Mouse (Mus musculus) ES-Bruce4 (cell line): ENCODE data around the gene Rhov. TPM values are rescaled to one million over a fixed set of nuclear protein-coding genes. Genes with fewer than 3 reads are reported as not detected.

Experiments used
- H3K27ac ChIP-seq: 2 replicates; pipeline ENCODE4 v1.5.1; 2012; ENCODE audit warnings: low read length, inconsistent platforms; ENCODE audit not compliant: insufficient read depth
- H3K27me3 ChIP-seq: 2 replicates; pipeline ENCODE4 v1.6.1; 2012; ENCODE audit warnings: mild to moderate bottlenecking, low read length, inconsistent platforms; ENCODE audit not compliant: control insufficient read depth, poor library complexity, insufficient read depth, severe bottlenecking
- H3K36me3 ChIP-seq: 2 replicates; pipeline ENCODE4 v1.6.1; 2012; ENCODE audit warnings: inconsistent platforms, mild to moderate bottlenecking, low read length, moderate library complexity; ENCODE audit not compliant: control insufficient read depth, poor library complexity, insufficient read depth, severe bottlenecking
- H3K4me1 ChIP-seq: one replicate; pipeline ENCODE4 v1.8.1; 2011; ENCODE audit warnings: low read length; ENCODE audit not compliant: control insufficient read depth, insufficient read depth
- H3K4me3 ChIP-seq: 2 replicates; pipeline ENCODE4 v1.5.1; 2011; ENCODE audit warnings: low read depth, mild to moderate bottlenecking, low read length
- H3K9ac ChIP-seq: 2 replicates; pipeline ENCODE4 v1.6.1; 2012; ENCODE audit warnings: low read depth, mild to moderate bottlenecking, inconsistent platforms; ENCODE audit not compliant: poor library complexity, severe bottlenecking
- H3K9me3 ChIP-seq: replicated peaks from 2 replicates; pipeline ENCODE4 v1.6.1; 2012; ENCODE audit warnings: mild to moderate bottlenecking, low read length, inconsistent platforms; ENCODE audit not compliant: control insufficient read depth, poor library complexity, insufficient read depth, severe bottlenecking
- CTCF ChIP-seq: IDR thresholded peaks from one replicate; pipeline ENCODE4 v1.8.1; 2011; ENCODE audit warnings: low read depth, low read length
- EP300 ChIP-seq: IDR thresholded peaks from 2 replicates; pipeline ENCODE4 v1.6.1; 2011; ENCODE audit warnings: low read depth, low read length; ENCODE audit not compliant: insufficient read depth
- POLR2A ChIP-seq: IDR thresholded peaks from one replicate; pipeline ENCODE4 v1.8.1; 2011; ENCODE audit warnings: low read length; ENCODE audit not compliant: insufficient read depth
- polyA plus RNA-seq: library from polyadenylated mRNA; stranded (reverse); fragments of >200 nt; gene quantifications from 2 replicates; pipeline ENCODE4 v1.2.4, GENCODE M21; 2011; ENCODE audit warnings: low read depth; ENCODE audit not compliant: missing spikeins, insufficient read depth, insufficient read length

Gene Rhov
- polyA plus RNA-seq, 1 experiment = 0.36 TPM

DNA sequence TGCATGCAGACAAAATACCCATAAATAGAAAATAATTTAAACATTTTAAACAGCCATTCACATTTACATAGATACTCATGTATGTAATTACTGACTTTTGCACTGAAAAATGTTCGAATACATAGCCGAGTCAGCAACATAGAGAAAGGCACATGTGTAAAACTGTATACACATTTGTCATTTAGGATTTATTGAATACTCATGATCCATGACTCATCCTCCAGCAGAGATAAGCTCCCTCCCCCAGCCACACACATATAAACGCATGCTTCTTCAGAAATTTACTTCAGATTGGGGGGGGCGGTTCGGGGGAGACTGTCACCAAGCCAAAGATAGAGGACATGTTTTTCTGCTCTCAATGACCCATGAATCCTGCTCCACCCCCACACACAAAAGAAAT lies 7.3 kb downstream of the Rhov start:
- Histone ChIP-seq H3K4me3 (no peak overlapping the region), H3K36me3 (no peaks in the 10 kb centered on the region), H3K9ac (no peak overlapping the region), H3K9me3 (no peaks in the 10 kb centered on the region), H3K27me3 (no peaks in the 10 kb centered on the region), H3K4me1 (peaks cover 2% of the 10 kb centered on the region), H3K27ac (no peak overlapping the region)
- TF ChIP-seq POLR2A = no peak
- no peak for TF ChIP-seq CTCF
- TF ChIP-seq EP300 = no peak

- TF ChIP-seq CTCF (no peak), EP300 (no peak), POLR2A (no peak)
- no peak overlapping the region for H3K9ac ChIP-seq
- H3K27me3 ChIP-seq = no peaks in the 10 kb centered on the region
- no peak overlapping the region for H3K4me3 ChIP-seq
- no peak overlapping the region for H3K27ac ChIP-seq
- no peaks in the 10 kb centered on the region for H3K36me3 ChIP-seq
- no peaks in the 10 kb centered on the region for H3K9me3 ChIP-seq
- H3K4me1 ChIP-seq = peaks cover 2% of the 10 kb centered on the region
These were observed 8.1 kb downstream of the Rhov start for GRCm38 (mm10) chr2:119262978-119263377.

DNA sequence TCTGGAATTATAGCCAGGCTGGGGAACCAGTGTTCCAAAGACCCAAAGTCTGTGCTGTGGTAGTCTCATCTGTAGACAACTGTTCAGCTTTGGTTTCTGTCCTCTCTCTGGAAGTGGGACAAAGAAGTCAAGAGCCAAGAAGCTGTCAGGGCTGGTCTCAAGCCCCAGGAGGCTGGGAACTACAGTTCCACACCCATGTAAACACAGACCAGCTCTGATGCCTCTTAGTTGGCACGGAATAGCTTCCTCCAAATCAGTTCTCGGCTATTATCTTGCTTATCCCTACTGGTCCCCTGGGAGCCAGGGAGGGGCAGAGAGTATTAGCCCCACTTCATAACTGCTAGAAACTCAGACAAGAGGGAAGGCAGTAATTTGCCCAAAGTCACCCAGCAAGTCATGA lies 9.7 kb downstream of the Rhov start:
- no peaks in the 10 kb centered on the region for H3K27me3 ChIP-seq
- H3K4me3 ChIP-seq = no peak overlapping the region
- H3K4me1 ChIP-seq = peaks cover 2% of the 10 kb centered on the region
- H3K36me3 ChIP-seq = no peaks in the 10 kb centered on the region
- no peak overlapping the region for H3K27ac ChIP-seq
- H3K9me3 ChIP-seq = no peaks in the 10 kb centered on the region
- TF ChIP-seq CTCF (no peak), EP300 (no peak), POLR2A (no peak)
- no peak overlapping the region for H3K9ac ChIP-seq

GRCm38 (mm10) chr2:119260518-119260917 lies 10.6 kb downstream of the Rhov start:
- H3K4me1 ChIP-seq = peaks cover 2% of the 10 kb centered on the region
- TF ChIP-seq CTCF (no peak), POLR2A (no peak), EP300 (no peak)
- no peak overlapping the region for H3K4me3 ChIP-seq
- H3K27me3 ChIP-seq = no peaks in the 10 kb centered on the region
- no peak overlapping the region for H3K27ac ChIP-seq
- H3K36me3 ChIP-seq = no peaks in the 10 kb centered on the region
- H3K9me3 ChIP-seq = no peaks in the 10 kb centered on the region
- no peak overlapping the region for H3K9ac ChIP-seq

- Histone ChIP-seq H3K9ac (no peak overlapping the region), H3K4me3 (no peak overlapping the region), H3K36me3 (no peaks in the 10 kb centered on the region)
These were observed 16.1 kb downstream of the Rhov start for GRCm38 (mm10) chr2:119254976-119255375.

GRCm38 (mm10) chr2:119250826-119251478 lies 20.1 kb downstream of the Rhov start:
- Histone ChIP-seq H3K27ac (peak overlapping the region; percentile 29; the same call in 1 of the 2 replicates), H3K27me3 (no peaks in the 10 kb centered on the region), H3K9me3 (no peaks in the 10 kb centered on the region), H3K4me3 (peak overlapping the region; percentile 43), H3K9ac (peak overlapping the region; percentile 27; the same call in 1 of the 2 replicates), H3K4me1 (no peaks in the 10 kb centered on the region), H3K36me3 (peaks cover 19% of the 10 kb centered on the region)
- TF ChIP-seq POLR2A (no peak), EP300 (no peak), CTCF (peak; percentile 96)

More at GRCm38 (mm10) chr2:119254976-119255375, 16.1 kb downstream of the Rhov start:
- H3K4me1 ChIP-seq = no peaks in the 10 kb centered on the region
- TF ChIP-seq POLR2A = no peak
- TF ChIP-seq CTCF = no peak
- no peak for TF ChIP-seq EP300
- no peak overlapping the region for H3K27ac ChIP-seq
- no peaks in the 10 kb centered on the region for H3K9me3 ChIP-seq
- no peaks in the 10 kb centered on the region for H3K27me3 ChIP-seq
